Mouse (Mus musculus) stomach, embryonic 16.5 days (tissue): Measurements from ENCODE around the gene Gpc6. TPM values are rescaled to one million over a fixed set of nuclear protein-coding genes. Genes with fewer than 3 reads are reported as not detected.

Experiments used
- ATAC-seq: fragments of 200-750 bp; cut with Nextera tagmentation; 2 replicates; pipeline ENCODE4 v1.8.0; 2017; ENCODE audit warnings: moderate number of reproducible peaks, moderate TSS enrichment; ENCODE audit not compliant: insufficient read depth, low FRiP score
- H3K27ac ChIP-seq: fragments of 300-500 bp; sonication (generic); 2 replicates; pipeline ENCODE4 v1.5.1; 2014; ENCODE audit warnings: low read length
- H3K27me3 ChIP-seq: fragments of 300-500 bp; sonication (generic); 2 replicates; pipeline ENCODE4 v1.6.1; 2014; ENCODE audit warnings: low read length, control low read depth, mixed read lengths; ENCODE audit not compliant: control insufficient read depth, insufficient read depth
- H3K36me3 ChIP-seq: fragments of 300-500 bp; sonication (generic); 2 replicates; pipeline ENCODE4 v1.6.1; 2014; ENCODE audit warnings: low read length; ENCODE audit not compliant: control insufficient read depth, insufficient read depth
- H3K4me1 ChIP-seq: fragments of 300-500 bp; sonication (generic); 2 replicates; pipeline ENCODE4 v1.6.1; 2014; ENCODE audit warnings: low read length, control low read depth, mixed read lengths; ENCODE audit not compliant: control insufficient read depth, insufficient read depth
- H3K4me2 ChIP-seq: fragments of 300-500 bp; sonication (generic); 2 replicates; pipeline ENCODE4 v1.6.1; 2014; ENCODE audit warnings: low read depth, low read length, mixed read lengths
- H3K4me3 ChIP-seq: fragments of 300-500 bp; sonication (generic); replicated peaks from 2 replicates; pipeline ENCODE4 v1.5.1; 2014; ENCODE audit warnings: mild to moderate bottlenecking, low read length
- H3K9ac ChIP-seq: fragments of 300-500 bp; sonication (generic); 2 replicates; pipeline ENCODE4 v1.6.1; 2014; ENCODE audit warnings: low read length
- H3K9me3 ChIP-seq: fragments of 300-500 bp; sonication (generic); replicated peaks from 2 replicates; pipeline ENCODE4 v1.6.1; 2016; ENCODE audit warnings: low read length, control low read depth; ENCODE audit not compliant: control insufficient read depth
- WGBS: fragments of 180-500 bp; shearing (Covaris S2); extraction: QIAGEN DNeasy Blood & Tissue Kit; methylation state at CpG from one replicate; pipeline ENCODE4 v1.1.7; 2014; 5-methylcytosine and 5-hydroxymethylcytosine counted together
- polyA plus RNA-seq: library from polyadenylated mRNA; unstranded; fragments of >200 nt; fragmentation: Nextera tagmentation; extraction: Ambion mirVana; gene quantifications from 2 replicates; pipeline ENCODE4 v1.2.1, GENCODE M21; 2015

Gpc6 gene
- polyA plus RNA-seq, 1 experiment from 2014 or later = 46.7 TPM

- Histone ChIP-seq H3K36me3 (no peaks in the 10 kb centered on the region), H3K27me3 (no peaks in the 10 kb centered on the region), H3K27ac (peak overlapping the region; percentile 92), H3K9ac (peak overlapping the region; percentile 83), H3K9me3 (no peaks in the 10 kb centered on the region), H3K4me2 (peak overlapping the region; percentile 63), H3K4me1 (peaks cover 11% of the 10 kb centered on the region), H3K4me3 (peak overlapping the region; percentile 67)
- WGBS = under 1% methylated on average over 52 of the region's 52 CpGs
- ATAC-seq = peak; percentile 74
Measured at GRCm38 (mm10) chr14:116926404-116927171, 1.5 kb downstream of the Gpc6 start.

GRCm38 (mm10) chr14:116927341-116928315 lies 2.5 kb downstream of the Gpc6 start:
- H3K27ac ChIP-seq = peak overlapping the region; percentile 92

GRCm38 (mm10) chr14:116928395-116928794 lies 3.3 kb downstream of the Gpc6 start:
- no peak for ATAC-seq
- H3K9me3 ChIP-seq = no peaks in the 10 kb centered on the region
- H3K9ac ChIP-seq = peak overlapping the region; percentile 70; the same call in 1 of the 2 replicates
- H3K4me3 ChIP-seq = peak overlapping the region; percentile 67
- H3K27ac ChIP-seq = peak overlapping the region; percentile 69; the same call in 1 of the 2 replicates
- H3K36me3 ChIP-seq = no peaks in the 10 kb centered on the region
- peak overlapping the region; percentile 63 for H3K4me2 ChIP-seq
- H3K27me3 ChIP-seq = no peaks in the 10 kb centered on the region
- WGBS = 23% methylated on average over 2 of the region's 2 CpGs
- peaks cover 11% of the 10 kb centered on the region for H3K4me1 ChIP-seq

More at GRCm38 (mm10) chr14:116927341-116928315, 2.5 kb downstream of the Gpc6 start:
- peak overlapping the region; percentile 63 for H3K4me2 ChIP-seq
- peak overlapping the region; percentile 67 for H3K4me3 ChIP-seq
- ATAC-seq = no peak
- no peaks in the 10 kb centered on the region for H3K9me3 ChIP-seq
- no peaks in the 10 kb centered on the region for H3K27me3 ChIP-seq
- H3K9ac ChIP-seq = peak overlapping the region; percentile 83
- H3K4me1 ChIP-seq = peaks cover 11% of the 10 kb centered on the region
- H3K36me3 ChIP-seq = no peaks in the 10 kb centered on the region
- 4% methylated on average over 21 of the region's 21 CpGs for WGBS

DNA sequence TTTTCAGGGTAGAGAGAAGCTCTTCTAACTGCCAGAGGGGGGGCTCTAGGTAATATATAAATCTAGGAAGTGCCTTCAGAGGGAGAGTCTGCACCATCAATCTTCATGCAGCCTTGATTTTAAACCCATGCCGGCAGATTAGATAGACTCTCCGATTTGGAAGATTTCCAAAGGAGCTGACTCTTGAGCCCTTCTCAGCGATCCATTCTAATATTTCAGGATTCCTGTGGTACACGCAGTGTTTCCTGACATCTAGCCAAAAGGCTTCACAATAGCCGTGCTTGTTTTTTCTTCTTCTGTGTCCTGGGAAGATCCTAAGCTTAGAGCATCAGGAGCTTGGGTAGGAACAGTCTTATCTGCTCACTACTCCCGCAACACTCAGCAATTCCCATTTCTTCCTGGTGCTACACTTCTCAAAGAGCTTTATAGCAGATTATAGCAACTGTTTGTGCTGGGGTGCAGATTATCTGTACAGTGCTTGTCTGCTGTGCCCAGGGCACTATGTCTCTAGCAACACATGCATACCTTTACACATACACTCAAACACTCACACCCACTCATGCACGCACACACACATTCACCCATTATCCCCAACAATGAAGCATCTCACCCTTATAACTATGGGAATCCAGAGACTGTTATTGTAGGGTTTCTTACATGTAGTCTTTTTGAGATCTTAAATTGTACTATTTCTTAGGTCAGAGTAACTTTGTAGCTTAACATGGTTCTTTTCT lies 3.8 kb downstream of the Gpc6 start:
- H3K4me3 ChIP-seq = peak overlapping the region; percentile 67
- no peaks in the 10 kb centered on the region for H3K9me3 ChIP-seq
- 30% methylated on average over 7 of the region's 7 CpGs for WGBS
- peak overlapping the region; percentile 63 for H3K4me2 ChIP-seq
- H3K36me3 ChIP-seq = no peaks in the 10 kb centered on the region
- no peaks in the 10 kb centered on the region for H3K27me3 ChIP-seq
- ATAC-seq = no peak
- H3K27ac ChIP-seq = no peak overlapping the region; the same call in 1 of the 2 replicates
- H3K9ac ChIP-seq = peak overlapping the region; percentile 35; the same call in 1 of the 2 replicates
- H3K4me1 ChIP-seq = peaks cover 11% of the 10 kb centered on the region

GRCm38 (mm10) chr14:116933825-116934224 lies 8.7 kb downstream of the Gpc6 start:
- H3K4me1 ChIP-seq = peaks cover 5% of the 10 kb centered on the region
- H3K27me3 ChIP-seq = no peaks in the 10 kb centered on the region
- H3K4me3 ChIP-seq = no peak overlapping the region
- no peak for ATAC-seq
- H3K27ac ChIP-seq = no peak overlapping the region
- H3K4me2 ChIP-seq = no peak overlapping the region
- WGBS = 60% methylated on average over 5 of the region's 5 CpGs
- no peaks in the 10 kb centered on the region for H3K36me3 ChIP-seq
- no peak overlapping the region for H3K9ac ChIP-seq
- no peaks in the 10 kb centered on the region for H3K9me3 ChIP-seq

- no peaks in the 10 kb centered on the region for H3K27me3 ChIP-seq
- ATAC-seq = no peak
- H3K36me3 ChIP-seq = no peaks in the 10 kb centered on the region
- H3K4me1 ChIP-seq = no peaks in the 10 kb centered on the region
- no peak overlapping the region for H3K27ac ChIP-seq
- H3K9me3 ChIP-seq = no peaks in the 10 kb centered on the region
- H3K4me2 ChIP-seq = no peak overlapping the region
- 72% methylated on average over 14 of the region's 14 CpGs for WGBS
- no peak overlapping the region for H3K9ac ChIP-seq
- no peak overlapping the region for H3K4me3 ChIP-seq
Measured at GRCm38 (mm10) chr14:116937910-116938560, 12.9 kb downstream of the Gpc6 start.

- H3K36me3 ChIP-seq = no peaks in the 10 kb centered on the region
- no peak overlapping the region for H3K4me3 ChIP-seq
- no peak for ATAC-seq
- H3K27ac ChIP-seq = no peak overlapping the region
- no peaks in the 10 kb centered on the region for H3K4me1 ChIP-seq
- H3K27me3 ChIP-seq = no peaks in the 10 kb centered on the region
- no peak overlapping the region for H3K4me2 ChIP-seq
- no peaks in the 10 kb centered on the region for H3K9me3 ChIP-seq
- no peak overlapping the region for H3K9ac ChIP-seq
- 82% methylated on average over 9 of the region's 9 CpGs for WGBS
Measured at GRCm38 (mm10) chr14:116938735-116939134, 13.6 kb downstream of the Gpc6 start.

GRCm38 (mm10) chr14:116939561-116939960 lies 14.4 kb downstream of the Gpc6 start:
- no peak overlapping the region for H3K27ac ChIP-seq
- H3K9me3 ChIP-seq = no peaks in the 10 kb centered on the region
- no peaks in the 10 kb centered on the region for H3K36me3 ChIP-seq
- 91% methylated on average over 1 of the region's 1 CpGs for WGBS
- no peaks in the 10 kb centered on the region for H3K4me1 ChIP-seq
- no peaks in the 10 kb centered on the region for H3K27me3 ChIP-seq
- H3K4me3 ChIP-seq = no peak overlapping the region
- no peak overlapping the region for H3K4me2 ChIP-seq
- no peak for ATAC-seq
- H3K9ac ChIP-seq = no peak overlapping the region
